Mouse (Mus musculus) gastrocnemius, postnatal 4 days (tissue): ENCODE measurements around the gene Cxcl14. TPM values are rescaled to one million over a fixed set of nuclear protein-coding genes. Genes with fewer than 3 reads are reported as not detected.

Experiments
- DNase-seq, 2 experiments: peaks; one replicate each; pipeline ENCODE4 v3.0.0; 2021 to 2022; ENCODE audit warnings: low spot score in 2 of 2, mixed read lengths in 2 of 2
- long read RNA-seq, 2 experiments: library from polyadenylated mRNA; stranded (forward); transcript quantifications; one replicate each; pipeline ENCODE4 v2.0.0; 2021
- total RNA-seq, 2 experiments: library from RNA; stranded (reverse); gene quantifications; 2 replicates each; pipeline ENCODE4 v1.2.3; 2021

The Cxcl14 gene
- total RNA-seq: 1 to 10 TPM; 5.3 to 5.6 TPM
- long read RNA-seq, experiment 1, transcript Cxcl14-201 (4 exons, 1,827 nt): major isoform, 15 of 18 reads
- long read RNA-seq, experiment 1, partial matches to known transcripts: 2 of 18 reads
- long read RNA-seq, experiment 1, other reads (novel, unspliced or antisense): 0 of 18 reads
- long read RNA-seq, experiment 2, transcript Cxcl14-201 (4 exons, 1,827 nt): major isoform, 9 of 9 reads
- long read RNA-seq, experiment 2, partial matches to known transcripts: 0 of 9 reads
- long read RNA-seq, experiment 2, other reads (novel, unspliced or antisense): 0 of 9 reads

DNA sequence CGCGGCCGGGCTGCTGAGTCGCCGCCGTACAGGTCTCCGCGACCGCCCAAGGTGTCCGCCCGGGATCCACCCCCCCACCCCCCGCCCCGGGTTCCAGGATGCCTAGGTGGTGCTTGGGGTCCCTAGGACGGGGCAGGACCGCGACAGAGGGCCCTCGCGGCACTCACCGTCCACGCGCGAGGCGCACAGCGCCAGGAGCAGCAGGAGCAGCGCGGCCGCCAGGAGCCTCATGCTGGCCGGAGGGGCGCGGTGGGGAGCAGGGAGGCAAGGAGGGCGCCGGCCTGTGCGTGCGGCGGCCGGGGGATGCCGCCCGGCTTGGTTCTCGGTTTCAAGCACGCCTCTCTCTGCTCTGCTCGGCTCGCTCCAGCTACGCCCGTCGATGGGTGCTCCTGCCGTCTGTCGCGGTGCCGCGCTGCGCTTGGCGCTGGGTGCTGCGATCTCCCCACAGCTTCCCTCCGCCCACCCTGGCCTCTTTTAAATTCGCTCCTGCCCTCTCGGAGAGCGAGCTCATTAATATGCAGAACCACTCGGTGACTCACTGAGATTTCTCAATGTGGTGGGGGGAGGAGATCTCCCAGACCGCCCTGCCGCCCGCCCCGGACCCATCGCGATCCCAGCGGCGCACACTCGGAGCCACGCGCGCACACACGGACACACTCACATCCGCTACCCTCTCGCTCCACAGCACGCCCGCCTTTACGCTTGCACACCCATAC, at the start of gene Cxcl14:
Cxcl14 (minus strand) TSS at position 609 of the 716 bp plus-strand sequence.
- no peak for DNase-seq

GRCm38 (mm10) chr13:56344355-56344754, 48.0 kb upstream of the Cxcl14 start:
- no peak for DNase-seq

GRCm38 (mm10) chr13:56342491-56342890, 46.1 kb upstream of the Cxcl14 start:
- no peak for DNase-seq

- DNase-seq: peak in 1 of 2 experiments; percentile 51
These were observed 44.2 kb upstream of the Cxcl14 start for GRCm38 (mm10) chr13:56340513-56340912.

DNA sequence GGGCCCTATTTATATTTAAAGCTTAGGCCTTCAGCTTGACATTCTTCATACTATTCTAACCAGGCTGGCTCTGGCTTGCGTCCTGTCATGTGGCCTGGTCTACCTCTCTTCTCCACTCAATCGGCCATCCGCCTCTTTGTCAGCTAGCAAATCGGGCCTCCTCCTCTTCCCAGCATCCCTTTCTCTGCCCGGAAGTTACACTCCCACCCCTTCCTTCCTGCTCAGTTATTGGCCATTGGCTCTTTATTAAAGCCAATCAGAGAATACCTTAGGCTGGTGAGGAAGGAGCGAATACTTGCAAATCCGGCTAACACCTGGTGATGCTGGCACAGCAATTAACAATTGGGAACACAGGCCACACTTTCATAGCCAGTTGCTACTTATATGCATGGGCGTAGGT, 43.5 kb upstream of the Cxcl14 start:
- no peak for DNase-seq

GRCm38 (mm10) chr13:56336982-56337381, 40.6 kb upstream of the Cxcl14 start:
- DNase-seq: no peak

- DNase-seq: no peak
These were observed 38.7 kb upstream of the Cxcl14 start for GRCm38 (mm10) chr13:56334802-56335690.

GRCm38 (mm10) chr13:56334236-56334635, 37.9 kb upstream of the Cxcl14 start:
- no peak for DNase-seq

DNA sequence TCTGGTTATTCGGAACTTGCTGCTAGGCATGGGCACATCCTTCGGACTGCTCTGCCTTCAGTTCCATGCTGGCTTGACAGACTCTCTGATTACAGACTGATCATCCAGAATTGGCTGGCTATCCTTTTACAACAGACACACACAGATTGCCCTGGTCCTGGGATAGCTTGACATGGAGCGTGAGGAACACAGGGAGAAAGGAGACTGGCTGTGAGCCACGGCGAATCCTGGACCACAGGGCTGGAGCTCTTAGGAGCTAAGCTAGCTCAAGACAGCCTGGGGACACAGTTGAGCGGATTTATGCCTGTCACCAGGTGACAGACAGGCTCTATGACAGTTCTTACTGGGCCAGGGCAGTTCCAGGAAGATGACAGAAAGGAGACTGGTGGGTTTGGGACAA, 36.0 kb upstream of the Cxcl14 start:
- no peak for DNase-seq

DNA sequence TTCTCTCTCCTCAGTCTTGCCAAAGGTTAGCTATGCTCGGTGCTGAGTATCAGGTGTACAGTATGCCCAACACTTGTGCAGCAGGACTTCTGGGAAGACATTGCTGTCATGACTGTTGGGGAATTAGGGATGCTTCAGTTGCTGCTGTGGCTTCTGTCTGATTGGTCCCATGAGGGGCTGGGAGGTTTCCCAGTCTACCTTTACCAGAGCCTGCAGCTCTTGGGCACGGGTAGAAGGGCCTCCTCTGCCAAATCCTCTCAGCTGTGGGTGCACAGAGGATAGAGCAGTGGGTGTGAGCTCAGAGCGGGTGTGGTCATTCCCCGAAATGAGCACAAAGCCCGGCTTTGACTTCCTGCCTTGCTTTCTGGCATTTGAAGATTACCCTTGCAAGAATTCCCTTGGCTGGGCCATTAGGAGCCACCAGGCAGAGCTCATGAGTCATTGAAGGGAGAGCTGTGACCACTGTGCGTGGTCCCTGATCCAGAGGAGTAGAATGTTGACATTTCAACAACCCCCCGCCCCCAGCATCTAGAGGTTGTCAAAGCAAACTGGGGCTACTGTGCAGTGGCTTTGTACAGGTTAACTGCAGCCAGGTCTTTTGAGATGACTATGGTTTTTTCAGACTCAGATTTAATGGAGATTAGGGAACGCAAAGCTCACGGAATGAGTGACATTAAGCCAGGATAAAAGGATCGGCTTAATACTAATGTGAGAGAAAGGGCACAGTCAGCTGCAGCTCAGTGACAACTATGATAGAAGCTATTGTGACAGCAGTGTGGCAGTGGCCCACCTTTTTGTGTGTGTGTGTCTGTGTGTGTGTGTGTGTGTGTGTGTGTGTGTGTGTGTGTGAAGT, 34.5 kb upstream of the Cxcl14 start:
- DNase-seq: no peak

- no peak for DNase-seq
These were observed 33.4 kb upstream of the Cxcl14 start for GRCm38 (mm10) chr13:56329769-56330168.

GRCm38 (mm10) chr13:56329165-56329564, 32.8 kb upstream of the Cxcl14 start:
- DNase-seq: no peak

DNA sequence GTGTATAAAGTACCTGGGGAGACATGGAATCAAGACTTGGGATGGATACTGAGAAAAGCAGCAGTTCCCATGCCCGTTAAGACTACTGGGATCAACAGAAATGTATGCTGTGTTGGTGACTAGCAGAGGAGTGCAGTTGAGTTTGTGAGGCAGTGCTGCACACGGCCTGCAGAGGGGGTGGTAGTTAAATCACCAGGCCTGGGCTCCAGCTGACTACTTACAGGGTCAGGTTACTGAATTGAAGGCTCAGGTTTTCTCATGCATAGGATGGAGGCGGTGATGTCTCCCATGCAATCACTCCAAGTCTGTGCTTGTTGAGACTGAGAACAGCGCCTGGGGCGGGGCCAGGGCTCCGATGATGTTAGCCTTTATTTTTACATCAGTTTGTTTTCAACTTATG, 31.4 kb upstream of the Cxcl14 start:
- DNase-seq: no peak

- DNase-seq: no peak
These were observed 25.3 kb upstream of the Cxcl14 start for GRCm38 (mm10) chr13:56321635-56322034.

DNA sequence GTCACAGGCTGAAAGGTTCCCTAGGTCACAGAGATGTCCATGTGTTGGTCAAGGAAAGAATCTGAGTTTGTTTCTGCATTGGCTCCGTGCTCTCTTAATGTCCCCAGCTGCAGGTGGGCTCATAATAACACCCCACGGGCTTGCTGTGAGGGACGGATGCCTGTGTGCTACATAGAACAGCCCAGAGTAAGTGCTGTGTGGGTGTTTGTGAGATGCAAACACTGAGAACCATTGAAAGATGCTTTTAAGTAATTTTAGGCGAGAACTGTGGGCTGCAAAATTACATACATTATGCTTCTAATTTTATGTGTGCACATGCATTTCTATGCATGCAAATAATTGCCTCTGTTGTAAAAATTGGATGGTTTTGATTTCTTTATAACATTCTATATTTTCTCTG, 20.6 kb upstream of the Cxcl14 start:
- no peak for DNase-seq

- DNase-seq: no peak
These were observed 18.9 kb upstream of the Cxcl14 start for GRCm38 (mm10) chr13:56315201-56315600.

DNA sequence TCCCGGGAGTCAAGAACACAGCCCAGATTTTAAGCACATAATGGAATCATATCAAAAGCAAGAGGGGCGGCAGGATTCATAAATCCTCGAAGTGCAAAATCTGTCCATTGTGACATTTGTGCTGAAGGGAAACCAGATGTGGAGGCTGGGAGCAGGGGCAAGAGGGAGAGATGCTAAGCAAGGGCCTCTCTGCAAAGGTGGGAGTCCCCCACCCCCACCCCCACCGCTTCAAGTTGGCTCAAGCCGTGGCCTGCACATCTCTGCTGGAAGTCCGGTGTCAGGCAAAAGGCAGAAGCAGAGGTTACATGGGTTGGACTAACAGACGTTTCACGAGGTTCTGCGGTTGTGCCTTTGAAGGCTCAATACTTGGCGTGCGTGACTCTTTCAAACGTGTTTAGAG, 8.7 kb upstream of the Cxcl14 start:
- no peak for DNase-seq

DNA sequence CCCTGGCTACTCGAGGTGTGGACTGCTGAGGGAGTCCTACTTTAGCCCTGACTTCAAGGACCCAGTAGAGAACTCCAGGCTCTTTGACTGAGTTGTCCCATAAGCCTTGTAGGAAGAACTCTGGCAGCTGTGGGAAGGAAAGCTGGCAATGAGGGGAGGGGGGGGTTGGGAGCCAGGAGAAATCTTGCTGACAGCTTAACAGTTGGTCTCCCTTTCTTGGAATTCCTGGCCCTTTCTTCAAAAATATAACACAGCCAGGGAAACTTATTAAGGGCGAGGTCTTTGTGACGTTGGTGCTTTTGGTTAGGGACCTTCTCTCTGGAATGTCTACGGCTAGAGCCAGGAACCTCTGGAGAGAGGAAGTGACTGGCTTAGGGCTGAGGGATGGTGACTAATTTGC, 8.1 kb upstream of the Cxcl14 start:
- DNase-seq: no peak

GRCm38 (mm10) chr13:56299336-56299735, 3.0 kb upstream of the Cxcl14 start:
- no peak for DNase-seq

- DNase-seq: no peak
These were observed 289 bp upstream of the Cxcl14 start for GRCm38 (mm10) chr13:56296659-56297020.

GRCm38 (mm10) chr13:56295586-56295942, 787 bp downstream of the Cxcl14 start:
- DNase-seq: no peak
